Mouse (Mus musculus) heart, embryonic 10.5 days (tissue): ENCODE measurements around the gene Dennd1a. TPM values are rescaled to one million over a fixed set of nuclear protein-coding genes. Genes with fewer than 3 reads are reported as not detected.

Source experiments
- DNase-seq: peaks from one replicate; pipeline ENCODE4 v3.0.0-alpha.2; 2017; ENCODE audit warnings: low spot score
- H3K27ac ChIP-seq: fragments of 300-500 bp; sonication (generic); 2 replicates; pipeline ENCODE4 v1.5.1; 2016; ENCODE audit warnings: mild to moderate bottlenecking
- H3K27me3 ChIP-seq: fragments of 300-500 bp; sonication (generic); 2 replicates; pipeline ENCODE4 v1.6.1; 2016; ENCODE audit warnings: mild to moderate bottlenecking; ENCODE audit not compliant: poor library complexity, insufficient read depth, severe bottlenecking
- H3K36me3 ChIP-seq: fragments of 300-500 bp; sonication (generic); 2 replicates; pipeline ENCODE4 v1.6.1; 2016; ENCODE audit warnings: mild to moderate bottlenecking, moderate library complexity
- H3K4me1 ChIP-seq: fragments of 300-500 bp; sonication (generic); 2 replicates; pipeline ENCODE4 v1.6.1; 2016; ENCODE audit warnings: mild to moderate bottlenecking
- H3K4me3 ChIP-seq: fragments of 300-500 bp; sonication (generic); 2 replicates; pipeline ENCODE4 v1.5.1; 2016; ENCODE audit warnings: mild to moderate bottlenecking, moderate library complexity
- H3K9me3 ChIP-seq: fragments of 300-500 bp; sonication (generic); 2 replicates; pipeline ENCODE4 v1.6.1; 2016; ENCODE audit warnings: mild to moderate bottlenecking, moderate library complexity
- WGBS: fragments of 180-500 bp; shearing (Covaris S2); methylation state at CpG from one replicate; pipeline ENCODE4 v1.1.7; 2016; 5-methylcytosine and 5-hydroxymethylcytosine counted together
- polyA plus RNA-seq: library from polyadenylated mRNA; unstranded; fragments of >200 nt; fragmentation: Nextera tagmentation; extraction: Ambion mirVana; gene quantifications from 2 replicates; pipeline ENCODE4 v1.2.1, GENCODE M21; 2016

Dennd1a gene
- polyA plus RNA-seq, 1 experiment from 2014 or later: 14.8 TPM

DNA sequence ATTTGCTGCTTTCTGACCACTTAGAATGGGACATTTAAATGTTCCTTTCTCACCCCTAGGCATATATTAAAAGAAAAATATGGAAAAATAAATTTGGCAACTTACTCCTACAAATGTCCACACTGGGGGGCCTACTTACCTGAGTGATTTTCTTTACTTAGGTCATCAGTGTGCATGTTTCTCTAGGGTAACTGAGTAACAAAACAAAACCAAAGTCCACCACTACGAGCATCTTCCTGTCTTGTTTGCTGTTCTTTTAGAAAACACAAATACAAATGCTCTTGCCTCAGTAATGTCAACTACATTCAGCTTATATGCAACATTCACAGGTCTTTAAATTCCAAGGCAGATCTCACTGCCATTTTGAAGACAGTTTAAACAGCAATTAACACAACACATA lies 298.9 kb downstream of the Dennd1a start:
- Histone ChIP-seq H3K27me3 (no peaks in the 10 kb centered on the region), H3K27ac (no peak overlapping the region), H3K4me1 (no peaks in the 10 kb centered on the region), H3K9me3 (no peaks in the 10 kb centered on the region), H3K36me3 (no peaks in the 10 kb centered on the region), H3K4me3 (no peak overlapping the region)
- no peak for DNase-seq
- WGBS: 82% methylated on average over 1 of the region's 1 CpGs

DNA sequence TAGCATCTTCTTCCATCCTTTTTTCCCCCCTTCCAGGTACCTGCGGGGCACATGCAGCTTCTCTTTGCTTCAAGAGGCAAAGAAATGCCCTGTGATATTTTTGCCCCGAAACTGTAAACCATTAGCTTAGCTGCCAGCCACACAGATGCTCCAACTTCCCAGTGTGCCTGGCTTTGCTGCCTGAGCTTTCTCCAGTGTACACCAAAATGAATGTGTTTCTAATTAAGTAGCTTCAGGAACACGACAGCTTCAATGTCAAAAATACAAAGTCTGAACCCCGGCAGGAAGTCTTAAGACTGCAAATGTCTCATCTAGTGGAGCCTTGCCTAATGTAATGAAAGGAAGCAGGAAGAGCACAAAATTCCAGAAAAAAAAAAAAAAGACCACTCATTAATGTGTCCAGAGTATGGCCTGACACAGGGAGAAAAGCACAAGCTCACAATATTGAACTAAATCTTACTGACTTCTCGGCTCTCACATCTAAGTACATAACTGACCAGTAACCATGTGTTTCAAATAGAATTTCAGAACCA lies 301.4 kb downstream of the Dennd1a start:
- H3K9me3 ChIP-seq: no peaks in the 10 kb centered on the region
- H3K27me3 ChIP-seq: no peaks in the 10 kb centered on the region
- no peak overlapping the region for H3K4me3 ChIP-seq
- no peak overlapping the region for H3K27ac ChIP-seq
- 62% methylated on average over 5 of the region's 5 CpGs for WGBS
- no peak for DNase-seq
- no peaks in the 10 kb centered on the region for H3K4me1 ChIP-seq
- H3K36me3 ChIP-seq: no peaks in the 10 kb centered on the region

DNA sequence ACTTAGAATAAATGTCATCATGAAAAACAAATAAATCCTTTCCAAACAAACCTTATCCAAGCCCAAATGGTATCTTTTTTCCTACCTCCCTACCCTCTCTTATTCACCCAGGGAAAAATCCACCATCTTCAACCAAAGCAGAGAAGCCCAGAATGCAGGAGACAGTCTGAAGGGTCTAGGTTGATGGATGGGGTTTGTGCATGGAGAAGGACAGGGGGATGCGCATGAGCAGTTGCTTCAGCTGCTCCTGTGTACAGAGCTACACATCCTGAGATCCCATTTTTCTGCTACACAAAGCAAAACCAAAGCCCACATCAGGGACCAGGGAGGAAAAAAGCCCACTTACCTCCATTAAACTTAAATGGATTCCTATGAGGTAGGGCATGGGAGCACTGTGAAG lies 304.5 kb downstream of the Dennd1a start:
- Histone ChIP-seq H3K36me3 (no peaks in the 10 kb centered on the region), H3K27me3 (no peaks in the 10 kb centered on the region), H3K27ac (no peak overlapping the region), H3K4me3 (no peak overlapping the region), H3K4me1 (no peaks in the 10 kb centered on the region), H3K9me3 (no peaks in the 10 kb centered on the region)
- 88% methylated on average over 1 of the region's 1 CpGs for WGBS
- no peak for DNase-seq

- Histone ChIP-seq H3K4me1 (no peaks in the 10 kb centered on the region), H3K36me3 (no peaks in the 10 kb centered on the region), H3K27me3 (no peaks in the 10 kb centered on the region), H3K27ac (no peak overlapping the region), H3K9me3 (no peaks in the 10 kb centered on the region), H3K4me3 (no peak overlapping the region)
- no peak for DNase-seq
- WGBS: 78% methylated on average over 15 of the region's 15 CpGs
Measured at GRCm38 (mm10) chr2:37981562-37982403, 305.4 kb downstream of the Dennd1a start.

DNA sequence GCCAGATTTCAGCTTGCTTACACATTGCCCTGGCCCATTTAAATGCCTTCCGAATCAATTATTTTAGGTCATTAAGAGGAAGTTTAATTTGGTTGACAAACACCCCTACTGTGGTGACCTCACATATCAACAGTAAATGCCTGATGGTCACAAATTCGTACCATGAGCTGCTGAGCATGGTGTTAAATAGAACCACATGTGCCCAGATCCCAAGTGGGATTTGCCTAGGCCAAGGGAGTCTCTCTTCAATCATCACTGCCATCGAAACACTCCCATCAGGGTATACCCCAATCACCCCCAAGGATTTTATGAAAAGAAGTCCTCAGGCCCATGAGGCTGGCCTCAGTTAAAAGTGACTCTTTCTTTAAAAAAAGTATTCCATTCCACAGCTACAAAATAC lies 313.0 kb downstream of the Dennd1a start:
- H3K27ac ChIP-seq: no peak overlapping the region
- no peak overlapping the region for H3K4me3 ChIP-seq
- peaks cover 9% of the 10 kb centered on the region for H3K4me1 ChIP-seq
- WGBS: 79% methylated on average over 3 of the region's 3 CpGs
- no peaks in the 10 kb centered on the region for H3K27me3 ChIP-seq
- H3K36me3 ChIP-seq: no peaks in the 10 kb centered on the region
- no peaks in the 10 kb centered on the region for H3K9me3 ChIP-seq
- DNase-seq: no peak

- 86% methylated on average over 6 of the region's 6 CpGs for WGBS
- Histone ChIP-seq H3K4me3 (no peak overlapping the region), H3K4me1 (peaks cover 9% of the 10 kb centered on the region)
Measured at GRCm38 (mm10) chr2:37972621-37973020, 314.6 kb downstream of the Dennd1a start.

DNA sequence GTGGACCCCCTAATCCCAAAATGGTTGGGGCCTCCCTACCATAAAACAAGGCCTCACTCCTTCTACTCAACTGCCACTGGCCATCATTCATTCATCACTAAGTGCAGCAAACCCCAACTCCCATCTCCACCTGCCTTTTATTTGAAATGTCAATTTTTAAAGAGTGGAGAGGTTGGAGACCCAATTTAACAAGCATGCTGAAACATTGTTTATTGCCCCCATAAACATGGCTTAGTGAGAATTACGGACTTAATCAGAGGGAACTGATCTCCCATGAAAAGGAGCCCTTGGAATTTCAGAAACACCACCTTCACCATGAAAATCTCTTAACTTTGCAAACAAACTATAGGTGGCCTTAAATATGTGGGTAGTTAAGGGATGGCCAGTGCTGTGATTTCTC lies 315.5 kb downstream of the Dennd1a start:
- no peaks in the 10 kb centered on the region for H3K27me3 ChIP-seq
- H3K36me3 ChIP-seq: no peaks in the 10 kb centered on the region
- WGBS: 77% methylated on average over 1 of the region's 1 CpGs
- DNase-seq: no peak
- H3K4me1 ChIP-seq: peaks cover 9% of the 10 kb centered on the region
- H3K27ac ChIP-seq: no peak overlapping the region
- no peaks in the 10 kb centered on the region for H3K9me3 ChIP-seq
- H3K4me3 ChIP-seq: no peak overlapping the region

More at GRCm38 (mm10) chr2:37972621-37973020, 314.6 kb downstream of the Dennd1a start:
- no peaks in the 10 kb centered on the region for H3K9me3 ChIP-seq
- no peaks in the 10 kb centered on the region for H3K27me3 ChIP-seq
- DNase-seq: no peak
- H3K27ac ChIP-seq: no peak overlapping the region
- no peaks in the 10 kb centered on the region for H3K36me3 ChIP-seq

DNA sequence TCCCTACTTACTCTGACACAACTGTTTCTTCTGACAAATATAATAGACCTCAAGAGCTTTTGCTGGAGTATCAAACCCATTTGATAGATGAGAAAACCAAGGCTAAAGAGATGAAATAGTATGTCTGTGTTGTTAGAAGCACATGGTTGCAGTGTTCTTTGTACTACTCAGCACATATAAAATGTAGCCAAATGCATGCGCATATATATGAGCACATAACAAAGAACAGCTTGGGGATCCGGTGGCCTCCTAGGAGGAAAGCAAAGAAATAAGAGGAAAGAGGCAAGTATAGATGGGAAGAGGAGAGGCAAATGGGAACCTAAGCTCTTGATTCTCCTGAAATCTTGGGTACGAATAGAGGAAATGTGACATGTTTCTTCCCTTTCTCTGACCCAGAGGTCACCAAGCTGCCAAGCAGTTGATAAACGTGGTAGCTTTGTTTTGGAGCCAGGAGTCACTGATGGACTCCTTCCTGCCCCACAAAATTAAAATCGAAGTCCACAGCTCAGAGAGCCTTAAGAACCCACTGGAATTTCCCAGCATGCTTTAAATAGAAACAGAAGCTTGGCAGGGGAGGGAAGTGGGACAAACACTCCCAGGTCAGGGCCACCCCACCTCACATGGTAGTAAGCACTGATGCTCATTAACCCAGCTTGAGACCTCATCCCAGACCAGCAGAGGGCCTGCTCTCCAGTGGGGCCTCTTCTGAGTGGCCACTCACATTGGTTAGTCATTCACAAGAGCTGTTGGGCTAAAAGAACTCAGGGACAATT lies 317.3 kb downstream of the Dennd1a start:
- DNase-seq: no peak
- Histone ChIP-seq H3K27ac (0 out of 2 replicates have a peak overlapping the region, but pooled peaks have one; percentile 22), H3K4me1 (peaks cover 9% of the 10 kb centered on the region), H3K4me3 (no peak overlapping the region), H3K36me3 (no peaks in the 10 kb centered on the region), H3K27me3 (no peaks in the 10 kb centered on the region), H3K9me3 (no peaks in the 10 kb centered on the region)
- WGBS: 60% methylated on average over 5 of the region's 5 CpGs

- DNase-seq: no peak
- Histone ChIP-seq H3K4me1 (0 out of 2 replicates have a peak, but pooled peaks cover 8% of the 10 kb centered on the region), H3K4me3 (no peak overlapping the region), H3K9me3 (no peaks in the 10 kb centered on the region), H3K27ac (no peak overlapping the region), H3K27me3 (no peaks in the 10 kb centered on the region), H3K36me3 (no peaks in the 10 kb centered on the region)
- 90% methylated on average over 4 of the region's 4 CpGs for WGBS
Measured at GRCm38 (mm10) chr2:37964534-37964933, 322.7 kb downstream of the Dennd1a start.

DNA sequence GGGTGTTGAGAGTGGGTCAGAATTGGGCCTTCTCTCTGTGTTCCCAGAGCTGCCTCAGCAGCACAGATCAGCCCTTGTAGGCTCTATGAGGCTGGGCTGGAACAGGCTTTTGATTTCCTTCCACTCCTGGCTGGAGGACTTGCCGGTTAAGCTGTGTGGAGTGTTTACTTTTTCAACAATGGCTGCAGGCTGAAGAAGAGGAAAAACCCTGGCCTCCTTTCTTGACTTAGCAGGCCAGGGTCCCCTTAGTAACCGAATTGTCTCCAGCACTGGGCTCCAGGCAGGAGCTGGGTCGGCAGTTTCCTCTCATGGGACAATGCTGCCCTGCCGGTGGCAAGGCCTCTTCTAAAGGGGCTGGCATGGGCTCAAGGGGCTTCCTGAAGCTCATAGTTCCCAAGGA lies 323.8 kb downstream of the Dennd1a start:
- no peaks in the 10 kb centered on the region; the same call in 1 of the 2 replicates for H3K36me3 ChIP-seq
- H3K4me1 ChIP-seq: 0 out of 2 replicates have a peak, but pooled peaks cover 8% of the 10 kb centered on the region
- no peak for DNase-seq
- no peaks in the 10 kb centered on the region for H3K27me3 ChIP-seq
- WGBS: 37% methylated on average over 4 of the region's 4 CpGs
- H3K9me3 ChIP-seq: no peaks in the 10 kb centered on the region
- no peak overlapping the region for H3K4me3 ChIP-seq
- 0 out of 2 replicates have a peak overlapping the region, but pooled peaks have one; percentile 17 for H3K27ac ChIP-seq

GRCm38 (mm10) chr2:37948424-37948823 lies 338.8 kb downstream of the Dennd1a start:
- no peak for DNase-seq
- Histone ChIP-seq H3K4me3 (no peak overlapping the region), H3K4me1 (no peaks in the 10 kb centered on the region), H3K36me3 (no peaks in the 10 kb centered on the region), H3K9me3 (no peaks in the 10 kb centered on the region), H3K27me3 (no peaks in the 10 kb centered on the region), H3K27ac (no peak overlapping the region)
- WGBS: 26% methylated on average over 2 of the region's 2 CpGs

- Histone ChIP-seq H3K9me3 (no peaks in the 10 kb centered on the region), H3K36me3 (no peaks in the 10 kb centered on the region), H3K27me3 (no peaks in the 10 kb centered on the region), H3K4me3 (no peak overlapping the region), H3K27ac (no peak overlapping the region), H3K4me1 (no peaks in the 10 kb centered on the region)
- WGBS: 58% methylated on average over 9 of the region's 9 CpGs
- no peak for DNase-seq
Measured at GRCm38 (mm10) chr2:37945598-37946336, 341.4 kb downstream of the Dennd1a start.
